Mouse (Mus musculus) neural tube, embryonic 11.5 days (tissue): ENCODE data around the gene Gdpgp1. TPM values are rescaled to one million over a fixed set of nuclear protein-coding genes. Genes with fewer than 3 reads are reported as not detected.

Source experiments
- ATAC-seq: fragments of 200-750 bp; cut with Nextera tagmentation; 2 replicates; pipeline ENCODE4 v1.8.0; 2017; ENCODE audit warnings: moderate number of reproducible peaks, mild to moderate bottlenecking, moderate TSS enrichment, moderate library complexity; ENCODE audit not compliant: insufficient read depth, low FRiP score, low TSS enrichment
- DNase-seq: peaks from one replicate; pipeline ENCODE4 v3.0.0-alpha.2; 2015; ENCODE audit warnings: low spot score
- H3K27ac ChIP-seq: fragments of 300-500 bp; sonication (generic); 2 replicates; pipeline ENCODE4 v1.5.1; 2014; ENCODE audit warnings: low read depth, mild to moderate bottlenecking, low read length
- H3K27me3 ChIP-seq: fragments of 300-500 bp; sonication (generic); 2 replicates; pipeline ENCODE4 v1.6.1; 2014; ENCODE audit warnings: mild to moderate bottlenecking, low read length, mixed read lengths; ENCODE audit not compliant: control insufficient read depth, insufficient read depth
- H3K36me3 ChIP-seq: fragments of 300-500 bp; sonication (generic); 2 replicates; pipeline ENCODE4 v1.6.1; 2014; ENCODE audit warnings: mild to moderate bottlenecking, low read length, moderate library complexity, mixed read lengths; ENCODE audit not compliant: control insufficient read depth, insufficient read depth
- H3K4me1 ChIP-seq: fragments of 300-500 bp; sonication (generic); 2 replicates; pipeline ENCODE4 v1.6.1; 2014; ENCODE audit warnings: low read length, mixed read lengths; ENCODE audit not compliant: control insufficient read depth, insufficient read depth
- H3K4me2 ChIP-seq: fragments of 300-500 bp; sonication (generic); 2 replicates; pipeline ENCODE4 v1.6.1; 2014; ENCODE audit warnings: low read depth, mild to moderate bottlenecking, moderate library complexity
- H3K4me3 ChIP-seq: fragments of 300-500 bp; sonication (generic); 2 replicates; pipeline ENCODE4 v1.5.1; 2014; ENCODE audit warnings: low read depth, low read length
- H3K9ac ChIP-seq: fragments of 300-500 bp; sonication (generic); 2 replicates; pipeline ENCODE4 v1.6.1; 2014; ENCODE audit warnings: mild to moderate bottlenecking, low read length
- H3K9me3 ChIP-seq: fragments of 300-500 bp; sonication (generic); 2 replicates; pipeline ENCODE4 v1.6.1; 2016; ENCODE audit warnings: low read length; ENCODE audit not compliant: control insufficient read depth
- WGBS: fragments of 180-500 bp; shearing (Covaris S2); extraction: QIAGEN DNeasy Blood & Tissue Kit; methylation state at CpG from one replicate; pipeline ENCODE4 v1.1.7; 2014; 5-methylcytosine and 5-hydroxymethylcytosine counted together
- polyA plus RNA-seq: library from polyadenylated mRNA; unstranded; fragments of >200 nt; fragmentation: Nextera tagmentation; extraction: Ambion mirVana; gene quantifications from 2 replicates; pipeline ENCODE4 v1.2.1, GENCODE M21; 2014

Gene Gdpgp1
- polyA plus RNA-seq, 1 experiment from 2014 or later, result 4.9 TPM

DNA sequence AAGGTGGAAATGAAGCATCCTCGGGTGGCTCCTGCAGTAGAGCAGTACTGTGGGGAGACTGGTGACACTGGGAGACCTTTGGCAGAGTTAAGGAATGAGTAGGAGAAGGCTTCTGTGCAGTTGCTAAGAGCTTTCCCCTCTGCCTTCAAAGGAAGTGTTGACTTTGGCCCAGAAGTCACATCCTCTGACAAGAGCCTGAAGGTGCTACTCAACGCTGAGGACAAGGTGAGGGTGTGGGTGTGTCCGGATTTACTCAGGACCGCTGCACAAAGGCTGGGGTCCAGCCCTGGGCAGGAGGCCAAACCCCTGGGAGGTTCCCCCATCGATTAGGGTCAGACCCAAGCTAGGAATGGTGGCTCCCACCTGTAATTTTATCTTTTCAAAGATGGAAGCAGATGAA, 51.7 kb downstream of the Gdpgp1 start:
- Histone ChIP-seq H3K9me3 (no peaks in the 10 kb centered on the region), H3K4me2 (no peak overlapping the region), H3K9ac (no peak overlapping the region), H3K27ac (no peak overlapping the region), H3K36me3 (peaks cover 12% of the 10 kb centered on the region), H3K4me3 (no peak overlapping the region), H3K27me3 (no peaks in the 10 kb centered on the region), H3K4me1 (no peaks in the 10 kb centered on the region)
- WGBS, result 91% methylated on average over 5 of the region's 5 CpGs
- ATAC-seq, result no peak
- DNase-seq, result no peak

DNA sequence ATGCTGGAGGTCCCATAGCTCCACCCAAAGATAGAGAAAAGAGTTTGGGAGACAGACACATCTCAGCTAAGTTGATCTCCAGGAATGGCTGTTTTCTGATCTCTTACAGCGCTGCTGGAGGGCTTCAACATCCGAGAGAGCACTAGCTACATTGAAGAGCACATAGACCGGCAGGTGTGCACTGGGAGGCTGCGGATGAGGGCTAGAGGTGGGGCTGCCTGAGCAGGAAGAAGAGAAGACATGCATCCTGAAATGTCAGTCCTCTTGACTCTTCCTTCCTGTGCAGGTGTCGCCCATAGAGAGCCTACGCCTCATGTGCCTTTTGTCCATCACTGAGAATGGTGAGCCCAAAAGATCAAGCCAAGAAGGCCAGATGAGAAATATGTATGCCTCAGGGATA, 53.1 kb downstream of the Gdpgp1 start:
- Histone ChIP-seq H3K27me3 (no peaks in the 10 kb centered on the region), H3K9ac (no peak overlapping the region), H3K36me3 (peaks cover 12% of the 10 kb centered on the region), H3K4me1 (no peaks in the 10 kb centered on the region), H3K27ac (no peak overlapping the region), H3K4me2 (no peak overlapping the region), H3K9me3 (no peaks in the 10 kb centered on the region), H3K4me3 (no peak overlapping the region)
- 91% methylated on average over 6 of the region's 6 CpGs for WGBS
- DNase-seq (no peak), ATAC-seq (no peak)

DNA sequence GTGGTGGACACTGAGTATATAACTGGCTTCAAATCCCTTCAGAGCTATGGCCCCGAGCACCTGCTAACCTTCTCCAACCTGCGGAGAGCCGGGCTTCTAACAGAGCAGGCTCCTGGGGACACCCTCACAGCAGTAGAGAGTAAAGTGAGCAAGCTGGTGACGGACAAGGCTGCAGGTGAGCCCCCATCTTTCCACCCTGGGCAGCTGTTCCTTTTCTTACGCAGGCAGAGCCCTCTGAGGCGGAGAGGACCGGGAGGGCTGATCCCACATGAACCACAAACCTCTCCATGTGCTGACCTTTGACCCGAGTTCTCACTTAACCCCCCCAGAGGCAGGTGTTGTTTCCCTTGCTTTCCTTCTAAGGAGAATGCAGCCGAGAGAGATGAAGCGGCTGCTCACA, 55.1 kb downstream of the Gdpgp1 start:
- Histone ChIP-seq H3K36me3 (peaks cover 12% of the 10 kb centered on the region), H3K27ac (no peak overlapping the region), H3K9ac (no peak overlapping the region), H3K4me1 (no peaks in the 10 kb centered on the region), H3K9me3 (no peaks in the 10 kb centered on the region), H3K4me3 (no peak overlapping the region), H3K27me3 (no peaks in the 10 kb centered on the region), H3K4me2 (no peak overlapping the region)
- 82% methylated on average over 10 of the region's 10 CpGs for WGBS
- ATAC-seq (no peak), DNase-seq (no peak)

Other genes starting within 250 kb of the Gdpgp1 start
- 21.9 and 24.8 TPM in 2 replicates for gene Zfp710, start 208.1 kb upstream of the Gdpgp1 start, polyA plus RNA-seq
- gene Idh2, start 117.5 kb upstream of the Gdpgp1 start, polyA plus RNA-seq, result 371 and 381 TPM in 2 replicates
- gene Sema4b, start 46.0 kb upstream of the Gdpgp1 start, polyA plus RNA-seq, result 10.5 and 12.1 TPM in 2 replicates
- 53.2 and 65.5 TPM in 2 replicates for gene Cib1, start 52 bp upstream of the Gdpgp1 start, polyA plus RNA-seq
- 1.3 and 2.1 TPM in 2 replicates for gene Ttll13, start 13.5 kb downstream of the Gdpgp1 start, polyA plus RNA-seq
- gene Ngrn, start 28.4 kb downstream of the Gdpgp1 start, polyA plus RNA-seq, result 42.9 and 43.3 TPM in 2 replicates
- 15.1 and 15.8 TPM in 2 replicates for gene Vps33b, start 36.8 kb downstream of the Gdpgp1 start, polyA plus RNA-seq
- 179 and 183 TPM in 2 replicates for gene Prc1, start 61.6 kb downstream of the Gdpgp1 start, polyA plus RNA-seq
- gene Rccd1, start 91.6 kb downstream of the Gdpgp1 start, polyA plus RNA-seq, result 12.0 and 12.8 TPM in 2 replicates
- gene Unc45a, start 108.1 kb downstream of the Gdpgp1 start, polyA plus RNA-seq, result 36.2 and 36.8 TPM in 2 replicates
- 22.1 and 26.3 TPM in 2 replicates for gene Hddc3, start 110.2 kb downstream of the Gdpgp1 start, polyA plus RNA-seq
- gene Man2a2, start 138.5 kb downstream of the Gdpgp1 start, polyA plus RNA-seq, result 9.7 and 11.2 TPM in 2 replicates
- gene Fes, start 155.1 kb downstream of the Gdpgp1 start, polyA plus RNA-seq, result 7.1 and 7.7 TPM in 2 replicates
- gene Furin, start 172.6 kb downstream of the Gdpgp1 start, polyA plus RNA-seq, result 4.9 and 5.8 TPM in 2 replicates